Mouse (Mus musculus): ENCODE results near the gene Hes5. TPM values are rescaled to one million over a fixed set of nuclear protein-coding genes. Genes with fewer than 3 reads are reported as not detected.

Gene Hes5
- total and polyA plus RNA-seq, 2 experiments from 2014 or later = 106 to 177 TPM

DNA sequence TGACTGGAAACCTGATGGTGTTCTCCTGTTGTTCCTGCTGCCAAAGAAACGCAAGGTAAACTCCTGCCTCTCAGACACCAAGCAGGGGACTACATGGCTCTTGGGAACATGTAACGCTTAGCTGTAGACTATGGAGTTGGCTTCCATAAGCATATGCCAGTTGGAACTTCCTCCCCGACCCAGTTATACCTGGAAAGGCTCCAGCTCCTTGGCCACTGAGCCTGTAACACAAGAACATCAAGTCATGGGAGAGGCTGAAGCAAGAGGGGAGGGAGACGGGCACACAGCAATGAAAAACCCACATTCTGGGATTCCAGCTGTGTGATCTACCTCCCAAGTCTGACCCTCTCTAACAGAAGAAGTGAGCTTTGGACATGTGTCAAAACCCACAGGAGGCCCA lies 38.4 kb upstream of the Hes5 start:
- Histone ChIP-seq H3K36me3 (ENCODE audit: insufficient read depth, low read length) (no peaks in the 10 kb centered on the region), H3K27ac (no peak overlapping the region), H3K9me3 (ENCODE audit: low read length) (no peaks in the 10 kb centered on the region), H3K4me3 (ENCODE audit: low read length) (no peak overlapping the region), H3K27me3 (ENCODE audit: insufficient read depth, low read length) (no peaks in the 10 kb centered on the region), H3K4me2 (ENCODE audit: low read depth, low read length) (no peak overlapping the region), H3K9ac (replicated peaks; ENCODE audit: low read length) (no peak overlapping the region), H3K4me1 (ENCODE audit: insufficient read depth, low read length) (no peaks in the 10 kb centered on the region)
- 73% methylated on average over 4 of the region's 4 CpGs for WGBS
- DNase-seq (ENCODE audit: low spot score) = no peak
- ATAC-seq = no peak
- no peak for TF ChIP-seq CTCF (IDR thresholded peaks at IDR 0.05; ENCODE audit: low read depth)

DNA sequence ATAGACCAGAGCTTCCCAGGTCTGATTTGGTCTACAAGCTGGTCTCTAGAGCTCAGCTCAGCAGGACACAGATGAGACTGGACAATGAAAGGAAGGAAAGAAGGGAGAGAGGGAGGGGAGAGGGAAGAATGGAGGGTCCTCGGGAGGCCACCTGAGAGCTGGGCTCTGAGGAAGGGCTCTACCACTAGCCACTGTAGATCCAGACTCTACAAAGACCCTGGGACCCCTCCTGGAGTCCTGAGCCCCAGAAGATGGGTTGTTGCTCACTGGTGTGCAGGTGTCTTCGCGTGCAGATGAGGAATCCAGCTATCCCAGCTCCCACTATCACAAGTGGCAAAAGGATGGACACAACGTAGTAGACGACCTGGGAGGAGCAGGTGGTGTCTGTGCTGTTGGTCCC lies 37.8 kb upstream of the Hes5 start:
- H3K9me3 ChIP-seq (ENCODE audit: low read length) = no peaks in the 10 kb centered on the region
- no peak overlapping the region for H3K27ac ChIP-seq
- DNase-seq (ENCODE audit: low spot score) = no peak
- no peak for ATAC-seq
- H3K4me3 ChIP-seq (ENCODE audit: low read length) = no peak overlapping the region
- H3K36me3 ChIP-seq (ENCODE audit: insufficient read depth, low read length) = no peaks in the 10 kb centered on the region
- no peak overlapping the region for H3K4me2 ChIP-seq (ENCODE audit: low read depth, low read length)
- WGBS = 86% methylated on average over 5 of the region's 5 CpGs
- H3K9ac ChIP-seq (replicated peaks; ENCODE audit: low read length) = no peak overlapping the region
- no peak for TF ChIP-seq CTCF (IDR thresholded peaks at IDR 0.05; ENCODE audit: low read depth)
- H3K4me1 ChIP-seq (ENCODE audit: insufficient read depth, low read length) = no peaks in the 10 kb centered on the region
- no peaks in the 10 kb centered on the region for H3K27me3 ChIP-seq (ENCODE audit: insufficient read depth, low read length)

DNA sequence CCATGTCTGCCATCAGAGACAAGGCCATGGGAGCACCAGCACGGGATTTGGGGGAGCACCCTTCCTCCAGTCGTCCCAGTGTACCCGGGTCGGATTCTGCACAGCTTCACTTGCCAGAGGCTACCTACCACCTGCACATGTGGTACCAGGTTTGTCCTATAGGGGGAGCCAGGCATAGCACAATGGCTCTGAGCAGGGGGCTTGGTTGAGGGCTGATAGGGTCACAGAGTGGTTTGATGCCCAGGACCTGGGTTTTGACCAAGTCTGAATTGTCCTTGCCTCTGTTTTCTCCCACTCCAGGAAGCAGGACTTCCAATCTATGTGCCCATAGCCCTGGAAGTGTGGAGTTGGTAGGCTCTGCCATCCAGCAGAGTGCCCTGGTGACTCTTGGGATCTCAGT lies 35.3 kb upstream of the Hes5 start:
- TF ChIP-seq CTCF (IDR thresholded peaks at IDR 0.05; ENCODE audit: low read depth) = peak; percentile 36
- 57% methylated on average over 4 of the region's 4 CpGs for WGBS

DNA sequence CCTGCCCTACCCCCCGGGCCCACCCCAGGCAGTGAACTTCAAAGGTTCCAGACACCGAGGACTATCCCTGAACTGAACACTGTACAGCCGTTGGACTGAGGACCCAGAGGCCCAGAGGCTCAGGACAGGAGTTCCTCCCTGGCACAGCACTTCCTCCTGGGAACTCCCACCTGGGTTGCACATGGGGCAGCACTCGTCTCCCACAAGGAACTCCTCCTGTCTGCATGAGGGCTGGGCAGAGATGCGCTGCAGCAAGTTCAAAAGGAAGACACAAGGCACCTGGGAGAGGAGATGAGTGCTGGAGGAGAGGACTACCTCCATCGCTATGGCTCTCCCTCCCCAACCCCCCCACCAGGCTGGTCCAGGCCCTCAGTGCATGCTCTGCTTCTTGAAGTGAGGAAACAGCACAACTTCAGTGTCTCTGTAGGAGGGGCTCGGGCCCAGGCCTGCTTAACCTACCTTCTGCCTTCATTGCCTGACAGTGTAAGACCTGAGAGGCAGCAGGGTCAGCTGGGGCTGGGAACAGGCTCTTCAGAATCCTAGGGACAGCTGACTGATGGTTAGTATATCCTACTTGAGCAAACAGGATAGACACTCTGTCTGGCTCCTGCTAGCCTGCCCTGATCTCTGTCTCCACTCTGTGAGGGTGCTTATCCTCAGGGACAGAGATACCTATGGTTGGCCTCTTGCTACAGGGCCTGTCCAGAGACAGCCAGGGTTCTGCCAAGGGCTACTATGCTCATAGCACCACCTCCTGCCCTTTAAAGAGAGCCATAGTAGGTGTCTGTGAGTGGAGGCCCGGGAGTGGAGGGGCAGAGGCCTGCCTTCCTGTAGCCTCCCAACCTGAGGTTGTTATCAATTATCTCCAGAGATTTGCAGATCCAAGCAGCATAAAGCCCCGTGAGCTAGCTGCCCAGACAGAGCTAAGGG lies 33.5 kb upstream of the Hes5 start:
- no peak for TF ChIP-seq CTCF (IDR thresholded peaks at IDR 0.05; ENCODE audit: low read depth)
- H3K27me3 ChIP-seq (ENCODE audit: insufficient read depth, low read length) = no peaks in the 10 kb centered on the region
- 68% methylated on average over 9 of the region's 9 CpGs for WGBS
- DNase-seq (ENCODE audit: low spot score) = no peak
- no peaks in the 10 kb centered on the region for H3K4me1 ChIP-seq (ENCODE audit: insufficient read depth, low read length)
- no peak overlapping the region for H3K4me2 ChIP-seq (ENCODE audit: low read depth, low read length)
- H3K27ac ChIP-seq = no peak overlapping the region
- H3K36me3 ChIP-seq (ENCODE audit: insufficient read depth, low read length) = no peaks in the 10 kb centered on the region
- H3K4me3 ChIP-seq (ENCODE audit: low read length) = no peak overlapping the region
- ATAC-seq = no peak
- H3K9me3 ChIP-seq (ENCODE audit: low read length) = no peaks in the 10 kb centered on the region
- H3K9ac ChIP-seq (replicated peaks; ENCODE audit: low read length) = no peak overlapping the region

More for the DNA sequence above, 35.3 kb upstream of the Hes5 start:
- H3K4me2 ChIP-seq (ENCODE audit: low read depth, low read length) = no peak overlapping the region
- no peak overlapping the region for H3K27ac ChIP-seq
- H3K4me3 ChIP-seq (ENCODE audit: low read length) = no peak overlapping the region
- H3K36me3 ChIP-seq (ENCODE audit: insufficient read depth, low read length) = no peaks in the 10 kb centered on the region
- H3K9me3 ChIP-seq (ENCODE audit: low read length) = no peaks in the 10 kb centered on the region
- ATAC-seq (no peak), DNase-seq (ENCODE audit: low spot score) (no peak)
- no peaks in the 10 kb centered on the region for H3K27me3 ChIP-seq (ENCODE audit: insufficient read depth, low read length)
- no peaks in the 10 kb centered on the region for H3K4me1 ChIP-seq (ENCODE audit: insufficient read depth, low read length)
- no peak overlapping the region for H3K9ac ChIP-seq (replicated peaks; ENCODE audit: low read length)

DNA sequence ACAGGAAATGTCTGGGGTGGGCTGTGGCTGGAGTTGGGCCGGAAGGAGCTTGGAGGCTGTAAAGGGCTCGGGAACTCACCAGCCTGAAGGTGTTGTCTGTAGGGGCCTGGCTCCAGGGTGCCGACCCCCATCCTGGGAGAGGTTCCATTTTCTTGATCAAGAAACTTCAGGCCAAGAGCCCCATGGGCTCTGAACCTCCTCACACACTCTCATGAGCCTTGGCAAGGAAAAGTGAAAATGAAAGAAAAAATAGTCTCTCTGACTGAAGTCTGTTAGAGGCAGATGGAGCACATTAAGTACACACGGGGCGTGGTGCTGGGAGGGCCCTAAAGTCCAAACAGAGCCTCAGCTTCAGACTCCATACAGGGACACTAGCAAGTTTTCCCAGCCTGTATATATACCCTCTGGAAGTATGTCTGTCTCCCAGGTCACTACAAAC lies 32.8 kb upstream of the Hes5 start:
- WGBS = 76% methylated on average over 5 of the region's 5 CpGs
- Histone ChIP-seq H3K4me2 (ENCODE audit: low read depth, low read length) (no peak overlapping the region), H3K9ac (replicated peaks; ENCODE audit: low read length) (no peak overlapping the region)

DNA sequence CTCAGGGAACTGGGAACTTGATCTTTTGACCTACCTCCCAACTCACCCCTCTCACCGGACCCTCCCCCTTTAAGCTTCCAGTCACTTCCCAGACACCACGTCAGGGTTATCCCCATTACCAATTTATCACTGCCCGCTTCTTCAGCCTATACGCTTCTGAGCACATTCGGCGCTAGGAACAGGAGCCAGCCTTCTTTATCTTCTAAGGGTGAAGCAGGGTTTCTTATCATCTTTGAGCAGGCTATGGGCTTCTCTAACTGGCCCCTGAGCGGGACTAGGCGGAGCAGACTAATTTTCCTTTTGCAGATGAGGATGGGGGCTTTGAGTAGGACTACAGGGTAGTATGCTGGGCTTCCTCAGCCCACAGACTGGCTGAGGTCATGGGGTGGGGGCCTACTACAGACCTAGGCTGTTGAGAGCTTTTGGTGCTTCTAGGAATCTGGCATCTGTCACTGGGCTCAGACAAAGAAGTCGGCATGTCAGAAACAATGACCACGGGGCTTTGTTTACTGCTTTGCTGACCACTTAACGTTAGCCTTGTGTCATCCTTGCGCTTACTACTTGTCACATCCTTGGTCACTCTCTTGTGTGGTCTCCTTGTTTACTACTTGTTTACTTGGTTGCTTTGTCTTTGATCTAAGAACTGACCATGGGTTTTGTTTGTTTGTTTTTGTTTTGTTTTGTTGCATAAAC lies 32.2 kb upstream of the Hes5 start, which contains the start of gene Tnfrsf14:
TSS of gene Tnfrsf14 (minus strand) at position 169 of the 693 bp plus-strand sequence.
- DNase-seq (ENCODE audit: low spot score) (no peak), ATAC-seq (no peak)
- Histone ChIP-seq H3K27ac (no peak within 1 kb of the TSS), H3K4me1 (ENCODE audit: insufficient read depth, low read length) (0 out of 2 replicates have a peak, but pooled peaks cover 2% of the 10 kb centered on the region), H3K4me3 (ENCODE audit: low read length) (no peak within 1 kb of the TSS), H3K36me3 (ENCODE audit: insufficient read depth, low read length) (no peaks in the 10 kb centered on the region), H3K27me3 (ENCODE audit: insufficient read depth, low read length) (no peaks in the 10 kb centered on the region), H3K9me3 (ENCODE audit: low read length) (no peaks in the 10 kb centered on the region), H3K4me2 (ENCODE audit: low read depth, low read length) (no peak within 1 kb of the TSS), H3K9ac (replicated peaks; ENCODE audit: low read length) (no peak within 1 kb of the TSS)
- no peak for TF ChIP-seq CTCF (IDR thresholded peaks at IDR 0.05; ENCODE audit: low read depth)
- 55% methylated on average over 12 of the region's 12 CpGs for WGBS

More for the DNA sequence above, 32.8 kb upstream of the Hes5 start:
- Histone ChIP-seq H3K27me3 (ENCODE audit: insufficient read depth, low read length) (no peaks in the 10 kb centered on the region), H3K9me3 (ENCODE audit: low read length) (no peaks in the 10 kb centered on the region), H3K4me3 (ENCODE audit: low read length) (no peak overlapping the region), H3K27ac (no peak overlapping the region), H3K4me1 (ENCODE audit: insufficient read depth, low read length) (no peaks in the 10 kb centered on the region), H3K36me3 (ENCODE audit: insufficient read depth, low read length) (no peaks in the 10 kb centered on the region)
- ATAC-seq = no peak
- no peak for TF ChIP-seq CTCF (IDR thresholded peaks at IDR 0.05; ENCODE audit: low read depth)
- no peak for DNase-seq (ENCODE audit: low spot score)
